Mouse (Mus musculus): ENCODE measurements at regions not wholly inside any gene's neighbourhood (a gene's known extent, or its start where the extent isn't known, plus 50 kb on each side); places are given as distances from the start of the nearest gene placed in this dataset.

DNA sequence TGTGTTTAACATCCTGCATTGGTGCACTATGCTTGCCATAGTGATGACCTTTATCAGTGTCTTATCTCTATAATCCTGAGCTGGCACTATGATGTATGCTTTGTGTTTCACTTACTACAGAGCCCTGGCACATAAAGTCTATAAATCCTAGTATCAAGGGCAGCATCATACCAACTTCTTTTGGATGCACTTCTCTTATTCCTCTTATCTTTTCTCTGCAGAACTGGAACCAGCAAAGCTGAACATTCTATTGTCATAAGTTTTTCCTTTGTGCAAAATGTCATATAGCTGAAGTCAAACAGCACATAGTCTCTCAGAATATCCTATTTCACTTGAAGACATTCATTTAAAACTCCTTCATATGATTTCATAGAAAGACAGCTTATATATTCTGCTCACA is 563.3 kb upstream of the Foxg1 start:
- no peaks in the 10 kb centered on the region for H3K4me1 ChIP-seq (ENCODE audit: control insufficient read depth in 1 of 2, insufficient read depth in 2 of 2)
- no peak for DNase-seq (ENCODE audit: extremely low read depth)
- H3K9me3 ChIP-seq (replicated peaks; ENCODE audit: low read length) = no peaks in the 10 kb centered on the region
- no peak overlapping the region for H3K27ac ChIP-seq (ENCODE audit: insufficient read depth, low read depth)
- H3K9ac ChIP-seq (ENCODE audit: insufficient read depth, low read depth) = no peak overlapping the region
- H3K4me3 ChIP-seq (replicated peaks in 1 of 3; ENCODE audit: low read depth in 2 of 3, low read length in 2 of 3, poor library complexity in 1 of 3) = no peak overlapping the region
- no peaks in the 10 kb centered on the region for H3K79me2 ChIP-seq (replicated peaks; ENCODE audit: control insufficient read depth, extremely low read depth, insufficient read depth, poor library complexity, severe bottlenecking)
- H3K4me2 ChIP-seq (ENCODE audit: insufficient read depth, low read depth, poor library complexity, severe bottlenecking) = no peak overlapping the region
- TF ChIP-seq TCF12 (IDR thresholded peaks at IDR 0.05; ENCODE audit: low read depth, low read length) (no peak), MAZ (IDR thresholded peaks at IDR 0.05; ENCODE audit: low read depth, low read length) (no peak), UBTF (IDR thresholded peaks at IDR 0.05; ENCODE audit: low read depth, low read length) (no peak), ZNF384 (IDR thresholded peaks at IDR 0.05; ENCODE audit: low read depth, low read length) (no peak), HCFC1 (IDR thresholded peaks at IDR 0.05; ENCODE audit: low read depth, low read length) (no peak), E2F4 (IDR thresholded peaks at IDR 0.05; ENCODE audit: insufficient replicate concordance, low read depth, low read length) (no peak), ZC3H11A (IDR thresholded peaks at IDR 0.05; ENCODE audit: low read depth, low read length) (no peak)
- H3K36me3 ChIP-seq (replicated peaks in 1 of 2; ENCODE audit: control insufficient read depth in 1 of 2, insufficient read depth in 1 of 2, low read length in 1 of 2) = no peaks in the 10 kb centered on the region
- in situ Hi-C loops (cut with MboI; ENCODE audit: low pct_ligation_motif_present, low pct_unique_long_range_greater_than_20kb, low sequenced_read_pairs) (no loop called here), dilution Hi-C loops (cut with MboI; ENCODE audit: extremely low pct_ligation_motif_present, extremely low pct_unique_long_range_greater_than_20kb, low sequenced_read_pairs) (no loop called here)
- no peaks in the 10 kb centered on the region for H3K27me3 ChIP-seq (replicated peaks)

DNA sequence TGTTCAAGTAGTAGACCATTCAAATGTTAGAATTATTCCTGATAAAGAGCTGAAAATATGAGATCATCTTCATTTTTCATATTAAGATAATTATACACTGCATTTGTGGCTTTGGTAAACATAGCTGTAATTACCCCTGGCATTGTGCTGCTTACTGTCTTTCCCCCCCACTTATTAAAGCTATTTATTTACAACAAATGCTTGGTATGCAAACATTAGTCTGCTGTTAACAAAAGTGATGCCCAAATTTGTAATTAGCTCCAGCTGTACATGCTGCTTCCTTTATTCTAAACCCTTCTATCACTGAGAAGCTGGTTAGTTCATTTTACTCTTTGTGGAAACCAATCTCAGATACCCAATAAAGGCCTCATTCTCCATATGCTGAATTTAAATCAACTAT is 562.3 kb upstream of the Foxg1 start:
- TF ChIP-seq GABPA (IDR thresholded peaks at IDR 0.05; ENCODE audit: insufficient replicate concordance, low read depth, low read length) (no peak), IRF4 (IDR thresholded peaks at IDR 0.05; ENCODE audit: low read depth, low read length) (no peak), POLR2A (IDR thresholded peaks at IDR 0.05; ENCODE audit: low read depth, low read length) (no peak), CHD1 (IDR thresholded peaks at IDR 0.05; ENCODE audit: low read depth, low read length) (no peak), MAZ (IDR thresholded peaks at IDR 0.05; ENCODE audit: low read depth, low read length) (no peak), ETS1 (conservative IDR thresholded peaks at IDR 0.05; ENCODE audit: low read depth, low read length) (no peak), NELFE (IDR thresholded peaks at IDR 0.05; ENCODE audit: low read depth, low read length) (no peak), USF1 (IDR thresholded peaks at IDR 0.05; ENCODE audit: low read depth, low read length) (no peak), ZMIZ1 (IDR thresholded peaks at IDR 0.05; ENCODE audit: low read depth, low read length) (no peak), HCFC1 (IDR thresholded peaks at IDR 0.05; ENCODE audit: low read depth, low read length) (no peak), ELF1 (IDR thresholded peaks at IDR 0.05; ENCODE audit: low read depth, low read length) (no peak), RAD21 (IDR thresholded peaks at IDR 0.05; ENCODE audit: low read depth, low read length) (no peak), TCF12 (IDR thresholded peaks at IDR 0.05; ENCODE audit: low read depth, low read length) (no peak), PAX5 (IDR thresholded peaks at IDR 0.05; ENCODE audit: low read length) (no peak), MAFK (IDR thresholded peaks at IDR 0.05; ENCODE audit: insufficient replicate concordance, low read length) (no peak), UBTF (IDR thresholded peaks at IDR 0.05; ENCODE audit: low read depth, low read length) (no peak), MAX (IDR thresholded peaks at IDR 0.05; ENCODE audit: low read length) (no peak), MYC (IDR thresholded peaks at IDR 0.05; ENCODE audit: low read depth, low read length) (no peak)
- H3K4me1 ChIP-seq (ENCODE audit: control insufficient read depth in 1 of 2, insufficient read depth in 2 of 2) = no peaks in the 10 kb centered on the region
- no peak for DNase-seq (ENCODE audit: extremely low read depth)
- no peak overlapping the region for H3K9ac ChIP-seq (ENCODE audit: insufficient read depth, low read depth)
- in situ Hi-C loops (cut with MboI; ENCODE audit: low pct_ligation_motif_present, low pct_unique_long_range_greater_than_20kb, low sequenced_read_pairs) = no loop called here
- H3K79me2 ChIP-seq (replicated peaks; ENCODE audit: control insufficient read depth, extremely low read depth, insufficient read depth, poor library complexity, severe bottlenecking) = no peaks in the 10 kb centered on the region
- dilution Hi-C loops (cut with MboI; ENCODE audit: extremely low pct_ligation_motif_present, extremely low pct_unique_long_range_greater_than_20kb, low sequenced_read_pairs) = no loop called here
- H3K4me2 ChIP-seq (ENCODE audit: insufficient read depth, low read depth, poor library complexity, severe bottlenecking) = no peak overlapping the region
- no peaks in the 10 kb centered on the region for H3K27me3 ChIP-seq (replicated peaks)
- no peaks in the 10 kb centered on the region for H3K36me3 ChIP-seq (replicated peaks in 1 of 2; ENCODE audit: control insufficient read depth in 1 of 2, insufficient read depth in 1 of 2, low read length in 1 of 2)
- H3K9me3 ChIP-seq (replicated peaks; ENCODE audit: low read length) = no peaks in the 10 kb centered on the region
- H3K4me3 ChIP-seq (replicated peaks in 1 of 3; ENCODE audit: low read depth in 2 of 3, low read length in 2 of 3, poor library complexity in 1 of 3) = no peak overlapping the region
- H3K27ac ChIP-seq (ENCODE audit: insufficient read depth, low read depth) = no peak overlapping the region

All from CH12.LX (cell line).